Mouse (Mus musculus) left cerebral cortex, postnatal 25 days (tissue): Measurements from ENCODE around the gene Nolc1. TPM values are rescaled to one million over a fixed set of nuclear protein-coding genes. Genes with fewer than 3 reads are reported as not detected.
A peak's percentile ranks its signal among the peaks of the same experiment; 100 is the strongest.

Source experiments
- DNase-seq, 2 experiments: peaks; one replicate each; pipeline ENCODE4 v3.0.0; 2022; ENCODE audit warnings: low spot score in 2 of 2, mixed read lengths in 1 of 2
- intact Hi-C: fragments of 180-260 bp; cut with DNase I; formaldehyde crosslinking; loops from one replicate; pipeline ENCODE4 v1.15.1; 2025
- total RNA-seq, 2 experiments: library from RNA; stranded (reverse); gene quantifications; 2 replicates each; pipeline ENCODE4 v1.2.3; 2021

Gene Nolc1
- total RNA-seq, 2 experiments from 2014 or later = 40.1 to 41.8 TPM

DNA sequence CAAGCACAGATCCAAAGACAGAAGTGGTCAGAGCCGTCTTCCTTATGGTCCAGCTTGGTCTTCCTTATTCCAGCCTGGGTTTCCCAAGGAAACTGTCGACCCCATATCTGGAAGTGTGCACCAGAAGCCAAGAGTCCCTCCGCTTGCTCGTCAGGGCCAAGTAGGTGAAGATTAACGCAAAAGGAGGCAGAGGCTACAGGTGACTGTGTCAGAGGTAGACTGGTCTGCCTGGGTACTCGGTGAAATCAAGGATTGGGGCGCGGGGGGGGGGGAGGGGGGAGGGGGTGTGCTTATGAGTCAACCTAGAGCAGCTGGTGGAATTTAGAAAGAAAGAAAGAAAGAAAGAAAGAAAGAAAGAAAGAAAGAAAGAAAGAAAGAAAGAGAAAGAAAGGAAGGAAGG is 55.6 kb downstream of the Nolc1 start:
- intact Hi-C loops = loop anchor here (5.0 kb wide), 1 partner anchor 44 kb away; no protein-coding TSS in a partner anchor
- DNase-seq = no peak

DNA sequence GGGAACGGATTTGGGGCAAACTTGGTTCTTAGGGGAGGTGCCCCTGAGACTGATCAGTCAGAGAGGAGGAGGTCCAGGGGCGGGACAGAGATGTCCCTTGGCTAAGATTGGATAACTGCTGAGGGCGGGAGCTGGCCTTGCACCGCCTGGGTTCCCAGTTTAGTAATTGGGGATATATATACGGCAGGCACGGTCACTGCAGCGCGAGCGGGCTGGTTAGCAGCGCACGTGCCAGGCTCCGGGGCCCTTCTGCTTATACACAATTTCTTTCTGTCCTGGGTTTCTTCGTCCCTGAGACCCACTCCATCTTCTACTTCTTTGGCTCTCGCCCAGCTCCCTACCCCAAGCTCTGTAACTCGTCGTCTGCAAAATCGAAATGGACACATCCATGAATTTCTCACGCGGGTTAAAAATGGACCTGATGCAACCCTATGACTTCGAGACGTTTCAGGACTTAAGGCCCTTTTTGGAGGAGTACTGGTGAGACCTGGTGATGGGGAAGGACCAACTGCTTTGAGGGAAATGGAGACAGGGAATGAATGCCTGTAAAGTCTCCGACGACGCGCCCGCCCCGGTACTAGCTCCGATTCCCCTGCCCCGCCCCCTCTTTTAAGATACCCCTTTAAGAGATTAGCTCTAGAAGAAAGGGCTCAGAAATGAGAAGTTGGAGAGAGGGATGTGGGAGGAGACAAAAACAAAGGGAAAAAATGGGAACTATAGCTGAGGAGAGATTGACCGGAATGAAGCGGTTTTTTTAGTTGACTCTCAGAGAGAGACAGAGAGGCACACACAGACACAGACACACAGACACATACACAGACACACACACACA is 56.2 kb downstream of the Nolc1 start, which contains the start of gene Elovl3:
Elovl3 (plus strand) TSS at position 204 of the 832 bp plus-strand sequence.
- intact Hi-C loops = loop anchor here (5.0 kb wide), 1 partner anchor 45 kb away; no protein-coding TSS in a partner anchor
- peak in 1 of 2 experiments; percentile 10 for DNase-seq

DNA sequence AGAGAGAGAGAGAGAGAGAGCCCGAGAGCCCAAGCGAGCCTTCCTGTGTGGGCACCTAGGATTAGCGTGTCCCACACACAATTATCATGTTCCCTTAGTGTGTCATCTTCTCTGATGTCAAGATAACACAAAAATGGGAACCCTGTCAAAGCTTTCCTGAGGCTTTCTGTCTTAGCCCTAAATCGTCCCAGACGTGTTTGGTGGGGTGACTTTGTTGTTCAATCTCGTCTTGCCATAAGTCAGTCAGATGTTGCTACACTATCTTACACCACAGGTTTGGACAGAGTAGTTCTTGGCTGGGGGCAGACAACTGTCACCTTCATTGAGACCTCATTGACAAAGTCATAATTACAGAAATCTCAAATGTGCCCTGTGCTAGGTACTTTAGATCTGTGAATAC is 56.9 kb downstream of the Nolc1 start:
- intact Hi-C loops = loop anchor here (5.0 kb wide), 1 partner anchor 45 kb away; no protein-coding TSS in a partner anchor
- no peak for DNase-seq

Other genes starting within 250 kb of the Nolc1 start
- gene Armh3, start 77.4 kb upstream of the Nolc1 start, total RNA-seq = 10 to 100 TPM; 19.7 to 19.8 TPM
- gene Hps6, start 72.4 kb upstream of the Nolc1 start, total RNA-seq = 1 to 10 TPM; 5.7 TPM
- 10 to 100 TPM; 23.3 to 27.7 TPM for gene Pprc1, start 31.0 kb upstream of the Nolc1 start, total RNA-seq
- 100 to 1,000 TPM; 104 to 105 TPM for gene Ldb1, start 30.6 kb upstream of the Nolc1 start, total RNA-seq
- gene Elovl3, start 56.0 kb downstream of the Nolc1 start, total RNA-seq = not detected
- not detected for gene Pitx3, start 72.5 kb downstream of the Nolc1 start, total RNA-seq
- 10 to 100 TPM; 87.4 to 98.2 TPM for gene Gbf1, start 76.6 kb downstream of the Nolc1 start, total RNA-seq
- 1 to 10 TPM; 2.4 to 3.0 TPM for gene Nfkb2, start 228.5 kb downstream of the Nolc1 start, total RNA-seq